Mouse (Mus musculus) lung, postnatal 36 days (tissue): ENCODE measurements around the gene Stx8.

Experiments used
- DNase-seq: peaks from one replicate; pipeline ENCODE4 v3.0.0; 2022; ENCODE audit warnings: mixed read lengths

Stx8 gene

DNA sequence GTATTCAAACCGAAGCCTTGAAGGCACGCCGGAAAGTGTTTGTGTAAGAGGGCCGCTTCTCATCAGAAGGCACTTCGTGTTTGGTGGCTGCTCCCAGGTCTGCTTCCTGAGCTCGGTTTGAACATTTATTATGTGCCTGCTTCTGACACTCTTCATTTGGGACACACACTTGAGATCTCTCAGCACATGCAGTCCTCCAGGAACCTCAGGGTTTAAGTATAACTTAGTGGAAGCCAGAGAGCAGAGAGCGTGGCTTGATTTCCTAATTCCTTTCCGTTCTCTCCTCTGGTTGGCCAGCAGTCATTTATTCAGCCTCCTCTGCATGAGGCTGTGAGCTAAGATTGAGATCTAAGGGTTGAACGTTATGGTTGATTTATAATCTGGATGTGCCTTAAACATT lies 71.1 kb downstream of the Stx8 start:
- peak; percentile 59 for DNase-seq

GRCm38 (mm10) chr11:68038101-68038500 lies 72.1 kb downstream of the Stx8 start:
- DNase-seq: peak; percentile 42

DNA sequence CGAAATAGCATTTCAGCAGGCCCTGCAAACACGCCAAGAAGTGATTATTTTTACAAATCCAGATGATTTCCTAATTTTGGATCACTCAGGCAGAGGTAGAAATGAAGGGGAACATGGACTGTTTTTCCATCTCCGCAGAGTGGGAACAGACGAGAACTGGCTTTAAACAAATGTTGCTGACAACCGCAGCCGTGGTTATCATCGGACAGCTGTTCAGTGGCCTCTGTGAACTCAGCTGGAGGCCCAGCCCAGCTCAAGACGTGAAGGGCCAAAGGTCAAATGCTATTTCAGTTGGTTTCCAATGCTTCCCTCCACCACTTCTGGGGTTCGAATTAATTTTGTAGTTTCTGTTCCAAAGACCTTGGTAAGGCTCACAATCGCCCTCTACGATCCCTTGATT lies 78.2 kb downstream of the Stx8 start:
- peak; percentile 64 for DNase-seq

DNA sequence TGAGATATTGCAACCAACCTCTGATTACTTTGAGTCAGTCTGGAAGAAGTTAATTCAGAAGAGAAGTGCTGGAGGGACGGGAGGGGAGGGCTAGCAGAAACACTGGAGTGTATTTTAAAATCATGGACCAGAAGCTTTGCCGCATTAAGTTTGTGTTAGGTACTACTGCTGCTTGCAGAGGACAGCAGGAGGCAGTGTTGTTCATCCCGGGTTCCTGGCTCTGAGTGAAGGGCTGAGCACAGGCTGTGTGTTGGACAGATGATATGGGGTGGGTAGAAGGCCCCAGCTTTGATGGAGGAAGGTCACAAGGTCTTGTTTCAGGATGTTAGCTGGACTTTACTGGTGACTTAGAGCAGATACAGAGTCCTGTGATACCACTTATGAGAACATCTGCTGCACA lies 80.9 kb downstream of the Stx8 start:
- DNase-seq: peak; percentile 48

GRCm38 (mm10) chr11:68049261-68050165 lies 83.5 kb downstream of the Stx8 start:
- DNase-seq: no peak

DNA sequence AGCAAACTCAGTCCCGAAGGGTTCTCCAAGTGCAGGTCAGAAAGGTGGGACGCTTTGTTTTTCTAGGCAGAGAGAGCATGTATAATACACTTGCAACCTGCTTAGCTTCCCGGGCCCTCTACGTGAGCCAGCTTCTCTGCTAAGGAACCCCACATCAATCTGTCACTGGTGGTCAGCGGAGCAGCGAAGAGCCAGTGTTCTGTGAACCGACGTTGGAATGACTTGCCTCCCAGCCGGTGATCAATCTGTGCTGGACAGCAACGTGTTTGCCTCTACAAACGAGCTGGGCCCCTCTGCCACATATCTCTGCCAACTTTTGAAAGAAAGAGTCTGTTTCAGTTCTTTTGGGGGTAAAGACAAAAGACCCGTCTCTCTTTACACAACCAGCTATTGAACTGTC lies 84.7 kb downstream of the Stx8 start:
- DNase-seq: no peak

DNA sequence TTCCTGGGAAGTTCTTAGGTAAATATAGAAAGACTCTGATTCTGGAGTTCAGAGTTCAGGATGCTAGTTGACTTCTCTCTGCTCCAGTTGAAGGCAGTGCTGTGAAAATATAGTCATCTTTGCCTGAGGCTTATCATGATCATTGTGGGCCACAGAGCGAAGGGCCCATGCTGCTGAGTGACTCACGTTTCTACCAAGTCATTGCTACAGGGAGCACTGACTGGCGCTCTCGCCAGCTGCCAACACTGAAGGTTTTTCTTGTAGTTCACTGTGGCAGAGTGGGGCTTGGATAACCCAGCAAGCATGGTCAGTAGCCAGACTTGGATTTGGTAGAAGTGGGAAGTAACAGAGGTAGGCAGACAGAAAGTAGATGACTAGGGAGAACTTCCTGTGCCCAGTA lies 85.3 kb downstream of the Stx8 start:
- DNase-seq: no peak

DNA sequence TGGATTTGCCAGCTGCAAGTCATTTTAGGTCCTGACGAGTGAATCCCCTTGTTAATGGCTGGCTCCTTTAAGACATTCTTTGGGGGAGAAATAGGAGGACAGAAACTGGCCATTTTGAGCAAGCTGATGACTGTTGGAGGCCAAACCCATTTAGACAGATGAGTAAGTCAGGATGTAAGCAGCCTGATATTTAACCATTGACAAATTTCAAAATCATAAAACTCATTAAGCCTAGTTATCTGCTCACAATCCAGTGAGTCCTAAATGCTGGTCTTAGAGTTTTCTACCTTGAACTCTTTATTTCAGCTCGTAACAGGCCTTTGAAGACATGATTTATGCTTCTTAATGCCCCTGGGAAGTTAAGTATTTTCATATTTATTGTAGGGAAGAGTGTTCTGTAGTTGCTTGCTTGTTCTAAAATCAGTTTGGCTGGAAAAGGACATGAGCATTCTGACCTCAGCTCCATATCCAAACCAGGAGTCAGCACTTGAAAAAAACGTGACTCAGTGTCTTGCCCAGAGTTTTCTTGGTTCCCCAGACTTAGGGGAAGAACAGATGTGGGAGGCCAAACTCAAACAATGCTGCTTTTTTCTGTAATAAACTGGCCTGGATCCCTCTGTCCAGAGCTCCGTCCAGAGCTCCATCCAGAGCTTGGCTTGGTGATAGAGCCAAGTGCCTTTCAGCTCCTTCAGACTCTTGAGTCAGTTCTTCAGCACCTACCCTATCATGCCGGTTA lies 92.6 kb downstream of the Stx8 start:
- DNase-seq: peak; percentile 19

GRCm38 (mm10) chr11:68060651-68061050 lies 94.7 kb downstream of the Stx8 start:
- no peak for DNase-seq

GRCm38 (mm10) chr11:68062116-68062515 lies 96.1 kb downstream of the Stx8 start:
- DNase-seq: no peak

- DNase-seq: peak; percentile 41
Observed at GRCm38 (mm10) chr11:68067806-68068205, 101.8 kb downstream of the Stx8 start.

DNA sequence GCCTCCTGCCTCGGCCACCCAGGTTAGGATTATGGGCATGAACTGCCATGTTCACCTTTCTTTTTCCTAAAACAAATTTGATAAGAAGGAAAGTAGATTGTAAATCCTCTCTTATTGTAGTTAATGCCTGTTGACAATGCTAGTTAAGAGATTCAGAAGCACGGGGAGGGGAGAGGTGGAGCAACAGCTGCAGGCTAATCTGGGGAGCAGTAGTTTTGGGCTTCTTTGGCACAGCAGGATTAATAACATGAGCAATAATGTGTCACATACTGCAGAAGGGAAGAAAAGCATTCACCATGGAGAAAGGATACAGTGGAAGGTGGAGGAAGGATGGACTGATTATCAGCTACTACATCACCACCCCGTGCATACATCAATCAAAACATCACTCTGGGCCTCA lies 104.1 kb downstream of the Stx8 start:
- no peak for DNase-seq

GRCm38 (mm10) chr11:68071836-68072235 lies 105.8 kb downstream of the Stx8 start:
- DNase-seq: peak; percentile 38

DNA sequence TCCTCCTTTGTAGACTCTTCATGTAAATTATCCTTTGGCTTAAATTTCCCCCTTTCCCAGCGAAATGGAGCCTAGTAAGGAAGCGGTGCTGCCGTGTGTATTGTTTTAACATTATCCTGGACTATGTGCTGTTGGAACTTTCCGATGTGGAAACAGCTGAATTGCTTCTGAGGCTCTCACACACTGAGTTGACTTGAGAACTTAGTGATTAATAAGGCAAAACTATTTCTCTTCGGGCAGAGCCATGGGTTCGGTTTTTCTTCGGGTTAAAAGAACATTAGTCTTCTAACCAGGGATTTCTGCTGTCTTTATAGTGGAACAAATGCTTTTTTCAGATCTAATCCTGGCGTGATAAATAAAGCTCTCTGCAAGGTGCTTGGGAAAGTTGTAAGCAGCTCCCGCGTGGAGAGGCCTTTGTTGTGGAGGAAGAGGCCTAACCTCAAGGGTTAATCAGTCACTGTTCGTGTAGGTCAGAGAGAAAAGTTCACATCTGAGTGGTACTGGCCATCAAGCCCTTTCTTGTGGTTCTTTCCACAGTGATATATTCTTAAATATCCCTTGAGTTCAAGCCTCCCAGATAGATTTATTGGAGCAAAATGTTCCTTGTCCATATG lies 106.7 kb downstream of the Stx8 start:
- DNase-seq: no peak

DNA sequence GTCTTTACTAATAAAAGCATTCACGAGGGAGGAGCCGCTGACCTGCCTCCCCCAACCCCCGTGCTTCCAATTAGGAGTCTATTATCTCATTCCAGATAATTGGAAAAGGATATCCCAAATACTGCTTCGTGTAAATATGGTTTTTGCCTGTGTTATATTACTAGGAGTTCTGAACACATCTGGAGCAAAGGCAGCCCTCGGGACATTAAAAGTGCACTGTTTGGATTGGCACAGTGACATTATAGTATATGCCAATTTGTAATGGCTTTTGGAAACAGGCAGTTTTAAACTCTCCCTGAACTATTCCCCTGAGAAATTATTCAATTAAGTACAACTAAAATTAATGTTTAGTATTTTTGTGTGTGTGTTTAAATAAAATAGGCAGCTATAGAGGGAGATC lies 108.7 kb downstream of the Stx8 start:
- DNase-seq: no peak

DNA sequence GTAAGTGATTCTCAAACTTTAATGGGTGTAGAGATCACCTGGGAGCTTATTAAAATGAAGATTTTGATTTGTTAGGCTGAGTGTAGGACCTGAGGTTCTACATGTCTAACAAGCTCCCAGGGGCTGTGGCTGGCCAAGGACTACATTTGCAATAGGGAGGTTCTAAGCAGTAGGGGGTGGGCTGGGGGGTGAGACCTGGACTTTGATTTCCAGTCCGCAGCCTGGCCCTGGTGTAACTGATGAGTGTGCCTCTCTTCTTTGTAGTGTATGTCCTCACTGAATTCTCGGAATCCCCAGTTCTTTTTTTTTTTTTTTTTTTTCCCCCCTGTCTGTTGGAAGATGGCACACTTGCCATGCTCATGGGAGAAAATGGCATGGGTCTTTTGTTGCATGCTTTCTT lies 109.3 kb downstream of the Stx8 start:
- no peak for DNase-seq

- DNase-seq: no peak
Observed at GRCm38 (mm10) chr11:68079756-68080155, 113.8 kb downstream of the Stx8 start.

DNA sequence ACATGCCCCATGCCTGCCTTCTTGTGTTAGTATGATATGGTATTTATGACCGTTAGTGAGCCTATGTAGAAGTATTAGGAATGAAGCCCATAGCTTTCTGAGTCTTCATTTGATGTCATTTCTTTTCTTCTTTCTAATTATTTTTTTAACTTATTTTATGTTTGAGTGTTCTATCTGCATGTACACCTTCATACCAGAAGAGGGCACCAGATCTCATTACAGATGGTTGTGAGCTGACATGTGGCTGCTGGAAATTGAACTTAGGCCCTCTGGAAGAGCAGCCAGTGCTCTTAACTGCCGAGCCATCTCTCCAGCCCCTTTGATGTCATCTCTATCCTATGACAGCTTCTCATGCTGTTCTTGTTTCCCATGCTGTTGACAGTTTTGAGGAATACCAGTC lies 115.0 kb downstream of the Stx8 start:
- no peak for DNase-seq

- no peak for DNase-seq
Observed at GRCm38 (mm10) chr11:68082756-68083155, 116.8 kb downstream of the Stx8 start.

DNA sequence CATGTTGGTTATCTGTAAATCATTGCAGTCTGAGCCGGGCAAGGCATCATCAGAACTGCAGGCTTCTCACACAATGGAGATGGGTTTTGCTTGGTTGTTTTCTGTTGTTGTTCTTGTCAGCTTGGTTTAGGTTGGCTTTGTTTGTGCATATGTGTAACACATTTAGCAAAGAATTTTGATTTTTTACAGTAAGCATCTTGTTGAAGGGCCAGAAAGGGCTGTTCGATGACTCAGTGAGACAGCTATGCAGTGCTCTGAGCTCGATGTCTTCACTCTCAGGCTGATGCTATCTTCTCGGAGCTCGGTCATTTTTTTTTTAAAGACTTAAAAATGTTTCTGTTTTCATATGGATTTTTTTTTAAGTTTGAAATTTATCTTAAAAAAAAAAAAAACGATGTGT lies 117.6 kb downstream of the Stx8 start:
- no peak for DNase-seq

DNA sequence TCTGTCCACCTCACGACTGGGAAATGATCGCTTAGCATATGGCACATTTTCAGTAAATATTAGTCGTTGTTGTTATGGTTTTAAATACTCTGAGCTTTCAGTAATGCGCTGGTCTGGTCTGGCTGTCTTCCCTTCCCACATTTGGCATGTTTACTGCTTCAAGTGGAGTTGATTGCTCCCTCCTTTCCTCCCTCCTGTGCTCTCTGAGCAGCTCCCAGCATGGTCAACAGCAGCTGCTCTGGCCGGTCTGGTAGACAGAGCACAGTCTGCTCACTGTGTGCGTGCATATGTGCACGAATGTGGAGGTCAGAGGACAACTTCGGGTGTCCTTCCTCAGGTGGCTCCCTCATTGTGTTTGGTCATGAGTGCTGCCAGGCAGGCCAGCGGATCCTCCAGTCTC lies 120.2 kb downstream of the Stx8 start:
- no peak for DNase-seq

DNA sequence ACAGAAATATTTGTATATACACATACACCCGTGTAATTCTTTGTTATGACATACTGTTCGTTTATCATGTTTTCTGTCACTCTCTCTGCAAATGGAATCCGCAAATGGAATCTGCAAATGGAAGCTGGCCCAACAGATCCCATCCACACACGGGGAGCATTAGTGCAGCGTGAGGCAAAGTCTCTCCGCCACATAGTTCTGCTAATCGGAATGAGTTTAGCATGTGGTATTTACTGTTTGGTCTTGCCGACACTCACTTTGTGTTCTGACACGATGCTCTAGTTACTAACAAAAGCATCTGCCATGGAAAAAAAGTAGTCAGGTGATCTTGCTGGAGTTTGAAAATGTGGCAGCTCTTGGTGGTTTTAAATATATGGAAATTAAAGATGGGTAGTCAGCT lies 123.4 kb downstream of the Stx8 start:
- no peak for DNase-seq

- peak; percentile 19 for DNase-seq
Observed at GRCm38 (mm10) chr11:68089885-68090592, 124.0 kb downstream of the Stx8 start.
